ENCODE assay signal across 9 mouse cellular contexts in genomic region chr9:66127884-66128283, GRCm38 (mm10). TPM values are rescaled to one million over a fixed set of nuclear protein-coding genes. Genes with fewer than 3 reads are reported as not detected.
DNase-seq lines count a peak whose midpoint lies in the region; ATAC-seq and TF ChIP-seq lines count a peak whose summit lies in the region.
"Had no signal": no experiment of that assay in that cellular context is flagged by ENCODE, and none has a peak within 500 bp of the region (broad histone marks: within the 10 kb centered on the region; RNA-seq: fewer than 3 reads in every experiment).

No protein-coding gene starts in this region.

- no peak overlapping the region for H3K4me2 ChIP-seq in midbrain, postnatal 0 days (ENCODE audit: low read depth, low read length, poor library complexity, severe bottlenecking)
- H3K4me2 ChIP-seq in liver, embryonic 11.5 days, result peak overlapping the region; percentile 95
- H3K4me2 ChIP-seq in stomach, embryonic 16.5 days (ENCODE audit: low read depth, low read length), result peak overlapping the region; percentile 76

- peaks cover 21% of the 10 kb centered on the region for H3K36me3 ChIP-seq in midbrain, embryonic 10.5 days
- no peaks in the 10 kb centered on the region; the same call in 1 of the 2 replicates for H3K36me3 ChIP-seq in midbrain, postnatal 0 days (ENCODE audit: insufficient read depth, low read length)
- no peaks in the 10 kb centered on the region; the same call in none of the 2 replicates for H3K36me3 ChIP-seq in liver, embryonic 11.5 days (ENCODE audit: control insufficient read depth, insufficient read depth, low read length)
- H3K36me3 ChIP-seq in stomach, embryonic 16.5 days (ENCODE audit: control insufficient read depth, insufficient read depth, low read length), result peaks cover 2% of the 10 kb centered on the region; the same call in 1 of the 2 replicates

- no peak for TF ChIP-seq CTCF in midbrain, postnatal 0 days (IDR thresholded peaks at IDR 0.05)

- no peak for ATAC-seq in midbrain, postnatal 0 days (ENCODE audit: low FRiP score)
- ATAC-seq in liver, embryonic 11.5 days (replicated peaks; ENCODE audit: low FRiP score), result no peak
- no peak for ATAC-seq in stomach, embryonic 16.5 days (ENCODE audit: insufficient read depth, low FRiP score)

- DNase-seq in heart, adult 11 months, result peak; percentile 84
- DNase-seq in heart, adult 18-20 months, result no peak
- DNase-seq in midbrain, embryonic 10.5 days (ENCODE audit: low spot score), result no peak
- DNase-seq in midbrain, postnatal 0 days (ENCODE audit: low spot score), result no peak
- no peak for DNase-seq in liver, embryonic 11.5 days (ENCODE audit: low spot score)
- DNase-seq in thymus, postnatal 0 days (ENCODE audit: low spot score), result no peak
- DNase-seq in embryo, embryonic 10 days (ENCODE audit: low spot score), result no peak
- DNase-seq: cerebellum, postnatal 14 days had no signal

- 96% methylated on average over 4 of the region's 4 CpGs for WGBS in midbrain, embryonic 10.5 days
- WGBS in midbrain, postnatal 0 days, result 96% methylated on average over 4 of the region's 4 CpGs
- 54% methylated on average over 4 of the region's 4 CpGs for WGBS in liver, embryonic 11.5 days
- 83% methylated on average over 4 of the region's 4 CpGs for WGBS in stomach, embryonic 16.5 days

- H3K9ac ChIP-seq in midbrain, postnatal 0 days (replicated peaks; ENCODE audit: low read length, poor library complexity, severe bottlenecking), result no peak overlapping the region; the same call in 1 of the 2 replicates
- H3K9ac ChIP-seq in liver, embryonic 11.5 days (ENCODE audit: low read depth, low read length), result peak overlapping the region; percentile 69
- H3K9ac ChIP-seq in stomach, embryonic 16.5 days (ENCODE audit: low read length), result no peak overlapping the region

- H3K9me3 ChIP-seq in midbrain, embryonic 10.5 days (replicated peaks), result no peaks in the 10 kb centered on the region
- no peaks in the 10 kb centered on the region for H3K9me3 ChIP-seq in midbrain, postnatal 0 days (ENCODE audit: low read length)
- no peaks in the 10 kb centered on the region for H3K9me3 ChIP-seq in liver, embryonic 11.5 days (ENCODE audit: control insufficient read depth, low read length)
- H3K9me3 ChIP-seq in stomach, embryonic 16.5 days (replicated peaks; ENCODE audit: control insufficient read depth, low read length), result no peaks in the 10 kb centered on the region

- H3K4me1 ChIP-seq in midbrain, embryonic 10.5 days, result peaks cover 46% of the 10 kb centered on the region
- H3K4me1 ChIP-seq in midbrain, postnatal 0 days (ENCODE audit: insufficient read depth, low read length), result peaks cover 25% of the 10 kb centered on the region
- H3K4me1 ChIP-seq in liver, embryonic 11.5 days (replicated peaks; ENCODE audit: control insufficient read depth, insufficient read depth, low read length), result peaks cover 29% of the 10 kb centered on the region
- peaks cover 18% of the 10 kb centered on the region for H3K4me1 ChIP-seq in stomach, embryonic 16.5 days (ENCODE audit: control insufficient read depth, insufficient read depth, low read length)

- H3K4me3 ChIP-seq in midbrain, embryonic 10.5 days, result peak overlapping the region; percentile 61
- no peak overlapping the region for H3K4me3 ChIP-seq in midbrain, postnatal 0 days (ENCODE audit: low read depth, low read length)
- H3K4me3 ChIP-seq in liver, embryonic 11.5 days (ENCODE audit: low read depth, low read length), result peak overlapping the region; percentile 89
- no peak overlapping the region for H3K4me3 ChIP-seq in stomach, embryonic 16.5 days (replicated peaks; ENCODE audit: low read length)

- H3K27me3 ChIP-seq in midbrain, embryonic 10.5 days (ENCODE audit: low read depth, poor library complexity, severe bottlenecking), result no peaks in the 10 kb centered on the region
- H3K27me3 ChIP-seq in midbrain, postnatal 0 days (ENCODE audit: insufficient read depth, low read length), result no peaks in the 10 kb centered on the region
- H3K27me3 ChIP-seq in liver, embryonic 11.5 days (replicated peaks; ENCODE audit: control insufficient read depth, insufficient read depth, low read length), result no peaks in the 10 kb centered on the region
- H3K27me3 ChIP-seq in stomach, embryonic 16.5 days (ENCODE audit: control insufficient read depth, insufficient read depth, low read length), result no peaks in the 10 kb centered on the region

- H3K27ac ChIP-seq in midbrain, embryonic 10.5 days (replicated peaks), result no peak overlapping the region
- H3K27ac ChIP-seq in midbrain, postnatal 0 days (ENCODE audit: low read depth, low read length), result no peak overlapping the region
- peak overlapping the region; percentile 95 for H3K27ac ChIP-seq in liver, embryonic 11.5 days (ENCODE audit: low read depth, low read length)
- H3K27ac ChIP-seq in stomach, embryonic 16.5 days (ENCODE audit: low read length), result no peak overlapping the region

RNA-seq across cellular contexts. Expression of gene Ciao2a, which starts 1.5 kb away (rescaled TPM):
- 10 to 100 TPM; 68.7 to 71.3 TPM for total RNA-seq in heart, adult 18-20 months (2021)
- polyA plus RNA-seq in midbrain, embryonic 10.5 days (2016; fragmentation: Nextera tagmentation; extraction: Ambion mirVana), result 150 and 156 TPM in 2 replicates
- 27.5 and 28.2 TPM in 2 replicates for total RNA-seq in midbrain, postnatal 0 days (2014; rRNA removed)
- 62.1 and 65.7 TPM in 2 replicates for polyA plus RNA-seq in midbrain, postnatal 0 days (2015; fragmentation: Nextera tagmentation; extraction: Ambion mirVana)
- 256 and 260 TPM in 2 replicates for polyA plus RNA-seq in liver, embryonic 11.5 days (2014; fragmentation: Nextera tagmentation; extraction: Ambion mirVana)
- 144 and 158 TPM in 2 replicates for polyA plus RNA-seq in stomach, embryonic 16.5 days (2015; fragmentation: Nextera tagmentation; extraction: Ambion mirVana)
- polyA plus RNA-seq in thymus, postnatal 0 days (2015; fragmentation: Nextera tagmentation; extraction: Ambion mirVana), result 226 and 240 TPM in 2 replicates

RNA-seq across cellular contexts. Expression of gene Snx1, which starts 1.5 kb away (rescaled TPM):
- total RNA-seq in heart, adult 18-20 months (2021), result 10 to 100 TPM; 27.3 to 27.8 TPM
- 138 and 142 TPM in 2 replicates for polyA plus RNA-seq in midbrain, embryonic 10.5 days (2016; fragmentation: Nextera tagmentation; extraction: Ambion mirVana)
- 42.3 and 47.1 TPM in 2 replicates for total RNA-seq in midbrain, postnatal 0 days (2014; rRNA removed)
- polyA plus RNA-seq in midbrain, postnatal 0 days (2015; fragmentation: Nextera tagmentation; extraction: Ambion mirVana), result 38.1 and 44.0 TPM in 2 replicates
- 129 and 139 TPM in 2 replicates for polyA plus RNA-seq in liver, embryonic 11.5 days (2014; fragmentation: Nextera tagmentation; extraction: Ambion mirVana)
- polyA plus RNA-seq in stomach, embryonic 16.5 days (2015; fragmentation: Nextera tagmentation; extraction: Ambion mirVana), result 121 and 122 TPM in 2 replicates
- 109 and 116 TPM in 2 replicates for polyA plus RNA-seq in thymus, postnatal 0 days (2015; fragmentation: Nextera tagmentation; extraction: Ambion mirVana)

RNA-seq across cellular contexts. Expression of gene Dapk2, which starts 30.1 kb away (rescaled TPM):
- 1 to 10 TPM; 4.0 to 4.9 TPM for total RNA-seq in heart, adult 18-20 months (2021)
- polyA plus RNA-seq in midbrain, embryonic 10.5 days (2016; fragmentation: Nextera tagmentation; extraction: Ambion mirVana), result 6.3 TPM in 2 replicates
- 0.14 and 1.1 TPM in 2 replicates for total RNA-seq in midbrain, postnatal 0 days (2014; rRNA removed)
- polyA plus RNA-seq in midbrain, postnatal 0 days (2015; fragmentation: Nextera tagmentation; extraction: Ambion mirVana), result 0.43 and 0.58 TPM in 2 replicates
- polyA plus RNA-seq in liver, embryonic 11.5 days (2014; fragmentation: Nextera tagmentation; extraction: Ambion mirVana), result 5.9 and 6.1 TPM in 2 replicates
- polyA plus RNA-seq in stomach, embryonic 16.5 days (2015; fragmentation: Nextera tagmentation; extraction: Ambion mirVana), result 7.6 and 10.2 TPM in 2 replicates
- 4.7 and 5.4 TPM in 2 replicates for polyA plus RNA-seq in thymus, postnatal 0 days (2015; fragmentation: Nextera tagmentation; extraction: Ambion mirVana)

RNA-seq across cellular contexts. Expression of gene Snx22, which starts 58.4 kb away (rescaled TPM):
- under 1 TPM; 0.46 to 0.50 TPM for total RNA-seq in heart, adult 18-20 months (2021)
- polyA plus RNA-seq in midbrain, embryonic 10.5 days (2016; fragmentation: Nextera tagmentation; extraction: Ambion mirVana), result 2.7 and 3.7 TPM in 2 replicates
- total RNA-seq in midbrain, postnatal 0 days (2014; rRNA removed), result 6.7 and 7.4 TPM in 2 replicates
- polyA plus RNA-seq in midbrain, postnatal 0 days (2015; fragmentation: Nextera tagmentation; extraction: Ambion mirVana), result 9.6 and 11.1 TPM in 2 replicates
- polyA plus RNA-seq in liver, embryonic 11.5 days (2014; fragmentation: Nextera tagmentation; extraction: Ambion mirVana), result 6.5 and 7.0 TPM in 2 replicates
- 3.1 and 4.3 TPM in 2 replicates for polyA plus RNA-seq in stomach, embryonic 16.5 days (2015; fragmentation: Nextera tagmentation; extraction: Ambion mirVana)
- polyA plus RNA-seq in thymus, postnatal 0 days (2015; fragmentation: Nextera tagmentation; extraction: Ambion mirVana), result 1.4 TPM in 2 replicates

Comparison
In these comparisons a context has a peak if more than half of its experiments do, and no peak if none do; other contexts are left out.
1. H3K4me3 ChIP-seq: peak in midbrain, embryonic 10.5 days (single experiment) and liver, embryonic 11.5 days (single experiment); none in midbrain, postnatal 0 days (single experiment) and stomach, embryonic 16.5 days (single experiment).